Mouse (Mus musculus) hematopoietic stem cell, adult 5-6 weeks (primary cell): ENCODE results near the gene Med25. TPM values are rescaled to one million over a fixed set of nuclear protein-coding genes. Genes with fewer than 3 reads are reported as not detected.

ENCODE experiments used
- ATAC-seq, 2 experiments: fragments of 125-278 bp in 1 of 2; replicated peaks in 1 of 2; 2 replicates each; pipeline ENCODE4 v1.8.0; 2016 to 2017; ENCODE audit warnings: inconsistent platforms in 2 of 2, mild to moderate bottlenecking in 2 of 2, moderate number of reproducible peaks in 2 of 2, low read depth in 1 of 2, moderate TSS enrichment in 1 of 2; ENCODE audit not compliant: low FRiP score in 2 of 2, poor library complexity in 2 of 2, severe bottlenecking in 2 of 2, insufficient read depth in 1 of 2, low TSS enrichment in 1 of 2
- total RNA-seq: library from RNA; stranded (forward); fragments of 172-1452, 232-1000 nt; gene quantifications from 2 replicates; pipeline ENCODE4 v1.2.3, GENCODE M21; 2017

Gene Med25
- 6.7 and 11.8 TPM in 2 replicates for total RNA-seq

DNA sequence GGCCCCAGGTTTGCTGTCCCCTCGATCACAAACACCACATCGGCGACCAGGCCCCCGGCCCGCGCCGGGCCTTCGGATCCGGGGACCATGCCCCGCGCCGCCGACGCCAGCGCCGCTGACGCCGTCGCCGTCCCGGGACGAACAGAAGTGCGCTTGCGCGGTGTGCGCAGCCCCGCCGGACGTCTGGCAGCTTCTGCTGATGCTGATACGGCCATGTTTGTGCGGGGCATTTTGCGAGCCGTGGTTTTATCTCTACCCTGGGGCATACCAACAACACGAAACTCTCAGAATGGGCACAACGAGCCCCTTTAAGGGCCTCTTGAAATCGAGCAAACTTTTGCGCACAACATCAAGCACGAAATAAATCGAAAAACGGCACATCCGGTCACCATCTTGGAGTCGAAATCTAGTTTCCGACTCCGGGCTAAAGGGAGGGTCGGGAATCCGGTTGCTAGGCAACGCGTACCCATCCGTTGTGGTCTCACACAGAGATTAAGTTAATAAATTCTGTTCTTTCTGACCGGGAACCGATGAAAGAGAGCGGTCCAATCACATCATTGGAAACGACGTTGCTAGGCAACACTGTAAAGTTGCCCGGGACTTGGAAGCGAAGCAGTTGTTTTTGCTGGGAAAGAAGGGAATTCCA is at the start of gene Med25:
Med25 (minus strand) TSS at position 437 of the 646 bp plus-strand sequence.
- ATAC-seq = peak; percentile 57 to 65

DNA sequence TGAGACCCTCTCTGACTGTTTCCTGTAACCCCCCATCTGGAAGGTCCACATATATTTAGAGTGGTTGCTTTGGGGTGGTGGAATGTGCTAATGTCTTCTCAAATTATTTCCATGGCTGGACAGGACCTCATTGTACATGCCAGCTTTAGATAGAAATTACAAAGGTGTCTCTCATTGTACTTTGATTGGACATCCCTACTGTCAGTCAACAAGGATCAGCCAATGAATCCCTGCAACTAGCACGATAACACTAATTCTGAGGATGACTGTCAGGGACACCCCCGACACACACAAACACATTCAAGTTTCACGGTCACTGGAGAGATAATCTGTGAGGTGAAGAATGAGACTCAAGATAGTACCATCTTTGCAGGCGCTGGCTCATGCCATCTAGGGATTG is 46.2 kb upstream of the Med25 start:
- ATAC-seq = no peak

DNA sequence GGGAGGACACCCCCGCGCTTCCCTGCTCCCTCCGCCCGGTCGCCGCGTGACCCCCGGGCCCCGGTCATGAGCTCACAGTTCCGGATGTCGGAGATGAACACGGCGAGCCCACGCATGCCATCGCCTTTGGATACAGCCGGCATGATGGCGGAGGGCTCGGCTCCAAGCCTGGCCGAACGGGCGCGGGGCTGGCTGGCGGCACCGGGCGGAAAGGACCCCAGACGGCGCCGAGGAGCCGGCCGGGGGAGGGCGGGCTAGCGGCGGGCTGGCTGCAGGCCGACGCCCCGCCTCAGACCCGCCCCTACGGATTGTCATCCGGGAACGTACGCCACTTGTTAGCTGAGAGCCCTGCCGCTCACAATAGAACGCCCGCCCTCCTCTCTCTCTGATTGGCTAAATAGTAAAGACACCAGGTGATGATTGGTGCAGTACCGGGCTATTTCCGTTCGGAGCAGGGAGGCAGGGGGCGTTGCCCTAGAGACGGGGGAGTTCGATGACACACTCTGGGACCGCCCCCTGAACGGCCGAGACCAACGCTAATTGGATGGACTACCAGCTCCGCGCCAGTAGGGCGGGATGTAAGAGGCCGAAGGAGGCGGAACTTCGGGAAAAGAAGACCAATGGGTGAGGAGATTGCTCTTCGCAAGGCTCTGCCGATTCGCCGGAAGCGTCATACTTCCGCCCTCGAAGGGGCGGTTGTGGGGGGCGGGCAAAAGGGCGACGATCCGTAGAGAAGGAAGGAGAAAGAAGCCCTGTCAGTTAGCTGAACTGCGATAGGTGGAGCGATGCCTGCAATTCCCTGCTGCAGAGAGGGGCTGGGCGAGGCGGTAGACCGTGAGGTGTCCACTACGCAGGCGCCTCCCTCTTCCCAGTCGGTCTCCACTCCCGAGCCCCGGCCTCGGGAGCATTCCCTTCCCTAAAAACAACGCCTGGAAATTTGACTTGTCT is 37.0 kb upstream of the Med25 start, which contains the start of gene Ap2a1:
Ap2a1 (minus strand) TSS at position 293 of the 948 bp plus-strand sequence.
- ATAC-seq = peak; percentile 97

DNA sequence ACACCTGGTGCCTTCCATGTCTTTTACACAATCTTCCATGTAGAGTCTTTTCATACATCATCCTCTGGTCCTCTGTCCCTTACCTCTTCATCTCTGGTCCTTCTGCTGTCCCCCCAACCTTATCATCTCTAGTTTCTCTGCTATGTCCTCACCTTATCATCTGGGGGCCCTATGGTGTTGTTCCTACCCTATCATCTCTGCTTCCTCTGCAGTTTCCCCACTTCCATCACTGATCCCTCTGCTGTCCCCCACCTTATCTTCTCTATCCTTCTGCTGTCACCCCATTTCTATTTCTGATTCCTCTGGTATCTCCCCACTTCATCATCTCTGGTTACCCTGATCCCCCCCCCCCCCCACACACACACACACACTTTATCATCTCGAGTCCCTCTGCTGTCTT is 36.1 kb upstream of the Med25 start:
- no peak for ATAC-seq

DNA sequence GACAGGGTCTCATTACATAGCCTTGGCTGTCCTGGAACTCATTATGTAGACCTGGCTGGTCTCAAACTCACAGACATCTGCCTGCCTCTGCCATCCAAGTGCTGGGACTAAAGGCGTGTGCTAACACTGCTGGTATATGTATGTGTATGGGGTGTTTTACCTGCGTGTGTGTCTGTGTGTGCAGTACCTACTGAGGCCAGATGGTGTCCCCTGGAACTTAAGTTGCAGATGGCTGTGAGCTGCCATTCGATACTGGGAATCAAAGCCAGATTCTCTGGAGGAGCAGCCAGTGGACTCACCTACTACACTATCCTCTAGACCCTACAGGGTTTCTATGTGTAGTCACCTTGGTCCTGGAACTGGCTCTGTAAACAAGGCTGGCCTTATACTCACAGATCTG is 33.0 kb upstream of the Med25 start:
- ATAC-seq = no peak

DNA sequence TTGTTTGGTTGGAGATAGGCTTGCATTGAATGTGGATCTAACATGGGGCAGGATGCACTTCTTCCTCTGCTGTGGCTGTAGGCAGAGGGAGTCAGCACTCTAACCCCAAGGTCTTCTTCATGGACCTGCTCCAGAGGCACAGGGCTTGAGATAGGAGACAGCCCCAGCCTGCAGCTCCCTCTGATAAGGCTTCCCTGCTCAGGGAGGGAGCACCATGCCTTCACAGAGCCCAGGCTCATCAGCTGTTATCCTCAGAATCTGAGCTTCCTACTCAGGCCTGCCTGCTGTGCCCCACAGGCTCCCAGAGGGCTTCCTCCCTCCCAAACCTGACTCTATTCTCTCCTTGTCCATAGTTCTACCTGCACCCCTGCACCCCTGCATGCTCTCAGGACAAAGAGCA is 30.0 kb upstream of the Med25 start:
- ATAC-seq = no peak

DNA sequence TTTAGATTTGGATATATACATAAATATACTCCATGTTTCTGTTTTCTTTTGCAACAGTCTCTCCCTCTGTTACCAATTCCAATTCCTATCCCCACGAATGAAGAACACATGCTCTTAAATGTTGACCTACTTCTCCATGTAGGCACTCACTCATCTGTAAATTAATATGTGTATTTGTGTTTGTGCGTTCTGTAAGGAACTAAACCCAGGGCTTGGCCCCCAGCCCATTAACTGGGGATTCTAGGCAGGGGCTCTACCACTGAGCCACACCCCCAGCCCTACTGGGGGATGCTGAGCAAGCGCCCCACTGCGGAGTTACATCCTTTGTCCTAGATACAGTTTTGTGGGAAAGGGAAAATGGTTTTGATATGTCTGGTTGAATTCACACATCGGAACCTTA is 26.6 kb upstream of the Med25 start:
- no peak for ATAC-seq

DNA sequence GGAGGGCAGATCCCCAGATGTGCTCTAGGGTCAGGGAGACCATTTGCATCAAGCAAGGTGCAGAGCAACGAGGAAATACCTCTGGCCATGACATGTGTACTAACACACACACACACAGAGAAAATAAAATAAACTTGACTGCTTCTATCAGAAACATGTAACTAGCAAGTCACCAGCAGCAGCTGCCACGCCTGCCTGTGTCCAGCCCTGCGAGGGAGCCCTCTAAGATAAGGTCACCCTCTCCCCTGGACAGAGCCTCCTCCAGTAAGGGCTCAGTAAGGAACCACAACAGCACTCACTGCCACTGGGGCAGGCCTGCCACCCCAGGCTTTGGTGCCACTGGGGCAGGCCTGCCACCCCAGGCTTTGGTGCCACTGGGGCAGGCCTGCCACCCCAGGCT is 25.7 kb upstream of the Med25 start:
- ATAC-seq = no peak

DNA sequence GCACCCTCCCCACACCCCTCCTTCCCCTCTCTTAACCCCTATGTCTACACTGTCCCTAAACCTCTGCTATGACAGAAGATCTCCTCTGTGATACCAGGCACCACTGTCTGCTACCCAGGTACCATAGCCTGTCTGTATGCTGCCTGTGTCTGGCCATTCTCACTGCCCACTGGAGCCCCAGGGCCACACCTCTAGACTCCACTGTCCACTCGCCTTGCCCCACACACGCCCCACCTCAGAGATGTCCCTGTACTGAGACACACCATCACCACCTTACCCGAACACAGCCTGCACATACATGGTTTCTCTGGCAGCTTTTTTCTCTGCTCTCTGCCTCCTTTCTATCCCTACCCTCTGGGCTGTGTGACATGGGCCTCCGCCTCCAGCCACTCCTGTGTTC is 24.4 kb upstream of the Med25 start:
- no peak for ATAC-seq

DNA sequence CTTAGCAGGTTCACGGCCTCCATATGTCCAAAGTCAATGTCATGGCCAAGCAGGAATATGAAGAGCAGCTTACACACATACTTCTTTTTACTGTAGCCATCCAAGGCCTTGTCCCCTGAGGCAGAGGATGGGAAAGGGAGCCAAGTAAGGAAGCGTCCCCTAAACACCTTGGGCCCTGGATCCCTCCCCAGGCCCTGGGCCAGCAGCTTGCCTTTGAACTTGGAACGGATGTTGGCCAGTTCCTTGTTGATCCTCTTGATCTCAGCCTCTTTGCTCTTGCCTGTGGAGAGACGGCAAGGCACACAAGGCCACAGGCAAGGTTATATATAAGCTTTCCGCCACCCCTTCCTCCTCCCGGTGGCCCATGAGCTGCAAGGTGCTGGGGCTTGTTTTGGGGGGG is 23.7 kb upstream of the Med25 start:
- ATAC-seq = no peak

DNA sequence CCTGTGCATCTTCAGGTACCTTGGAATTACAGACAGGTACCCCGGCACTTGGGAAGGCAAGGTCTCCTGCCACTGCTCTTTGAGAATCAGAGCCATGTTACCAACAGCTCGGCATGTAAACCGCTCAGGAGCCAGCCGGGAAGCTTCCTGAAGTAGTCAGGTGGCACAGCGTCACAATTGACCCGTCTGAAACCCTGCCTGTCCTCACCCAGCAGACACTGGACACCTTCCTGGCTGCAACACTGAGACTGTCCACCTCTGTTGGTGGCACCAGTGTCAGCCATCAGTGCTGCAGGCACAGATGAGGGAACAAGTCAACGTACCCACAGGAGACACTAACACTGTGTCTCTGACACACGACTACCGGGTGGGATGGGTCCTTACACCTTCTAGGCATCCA is 22.8 kb upstream of the Med25 start:
- ATAC-seq = no peak

DNA sequence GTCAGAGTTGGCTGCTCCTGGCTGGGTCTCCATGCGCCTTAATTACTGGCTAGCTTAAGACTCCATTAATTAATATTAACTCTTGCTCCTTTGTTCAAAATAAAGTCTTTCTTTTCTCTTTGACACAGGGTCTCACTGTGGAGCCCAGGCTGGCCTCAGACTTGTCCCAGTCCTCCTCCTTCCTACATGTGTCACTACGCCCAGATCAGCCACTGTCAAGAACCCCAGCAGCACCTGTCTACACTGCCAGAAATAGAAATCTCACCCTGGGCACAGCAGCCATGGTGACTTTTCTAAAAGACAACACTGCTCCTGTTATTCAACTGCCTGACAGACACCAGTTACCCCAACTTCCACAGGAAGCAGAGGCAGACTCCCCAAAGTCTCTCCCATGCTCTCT is 21.9 kb upstream of the Med25 start:
- ATAC-seq = no peak

DNA sequence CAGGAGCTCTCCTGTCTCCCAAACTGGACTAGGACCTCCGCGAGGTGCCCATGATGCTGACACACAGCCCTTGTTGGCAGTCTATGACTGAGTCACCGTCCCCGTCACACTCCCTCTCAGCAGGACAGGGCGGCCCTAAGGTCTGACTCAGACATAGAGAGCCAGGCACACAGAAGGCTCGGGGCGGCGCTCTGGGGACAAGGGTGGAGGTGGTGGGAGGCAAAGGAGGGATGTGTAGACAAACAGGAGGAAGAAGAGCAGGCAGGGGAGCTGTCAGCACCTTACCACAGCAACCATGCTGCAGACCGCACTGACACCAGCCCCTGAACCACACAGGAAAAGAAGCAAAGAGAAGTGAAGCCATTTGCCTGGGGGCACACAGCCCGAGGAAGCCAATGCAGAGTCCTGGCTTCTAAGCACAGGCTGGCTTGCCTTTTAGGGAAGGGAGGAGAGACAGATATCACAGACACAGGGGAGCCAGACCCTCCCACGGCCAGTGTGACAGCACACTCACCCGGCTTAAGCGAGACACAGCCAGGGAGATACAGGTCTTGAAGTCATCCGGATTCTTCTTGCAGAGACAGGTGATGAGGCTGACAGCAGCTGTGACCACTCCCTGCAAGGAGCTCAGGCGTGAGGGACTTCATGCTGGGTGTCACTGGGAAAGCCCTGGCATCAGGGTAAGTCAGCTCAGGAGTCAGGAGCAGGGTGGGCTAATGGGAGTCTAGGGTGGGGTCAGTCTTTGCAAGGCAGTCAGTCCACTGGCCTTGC is 16.4 kb upstream of the Med25 start:
- ATAC-seq = no peak

DNA sequence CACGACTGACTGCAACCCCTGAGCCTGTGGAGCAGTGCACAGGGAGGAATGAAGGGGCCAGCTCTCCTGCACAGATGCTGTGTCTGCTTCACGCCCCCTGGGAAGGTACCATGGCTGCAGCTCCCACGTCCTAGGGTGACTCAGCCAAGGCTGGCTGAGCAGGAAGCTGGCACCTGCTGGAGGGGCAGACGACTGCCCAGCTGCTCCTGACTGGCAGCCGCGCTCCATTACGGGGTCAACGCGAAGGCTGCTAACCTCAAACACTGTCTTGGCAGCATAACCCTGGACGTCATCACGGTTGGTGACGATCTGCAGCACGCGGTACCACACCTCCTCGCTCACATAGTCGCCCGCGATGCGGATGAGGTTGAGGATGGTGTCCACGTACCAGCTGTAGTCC is 12.9 kb upstream of the Med25 start:
- ATAC-seq = no peak

DNA sequence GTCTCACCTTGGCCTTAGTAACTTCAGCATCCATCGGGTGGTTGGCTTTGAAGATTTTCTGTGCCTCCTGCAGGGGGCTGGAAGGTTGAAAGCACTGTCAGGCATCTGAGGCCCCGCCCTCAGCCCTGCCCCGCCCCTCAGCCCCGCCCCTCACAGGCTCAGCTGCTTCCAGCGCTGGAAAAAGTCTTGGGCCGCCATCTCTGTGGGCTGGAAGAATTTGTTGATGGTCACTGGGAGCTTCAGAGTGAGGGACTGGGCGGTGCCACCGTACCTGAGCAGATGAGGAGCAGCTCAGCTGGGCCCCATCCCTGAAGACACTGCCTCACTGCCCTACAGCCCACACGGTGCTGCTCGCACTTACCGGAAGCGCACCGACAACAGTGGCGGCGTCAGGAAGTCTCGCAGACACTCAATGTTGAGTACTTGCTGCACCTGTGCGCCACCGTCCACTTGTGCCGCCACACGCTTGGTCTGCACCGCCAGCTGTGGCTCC is 8.8 kb upstream of the Med25 start:
- ATAC-seq = peak; percentile 40 to 68

DNA sequence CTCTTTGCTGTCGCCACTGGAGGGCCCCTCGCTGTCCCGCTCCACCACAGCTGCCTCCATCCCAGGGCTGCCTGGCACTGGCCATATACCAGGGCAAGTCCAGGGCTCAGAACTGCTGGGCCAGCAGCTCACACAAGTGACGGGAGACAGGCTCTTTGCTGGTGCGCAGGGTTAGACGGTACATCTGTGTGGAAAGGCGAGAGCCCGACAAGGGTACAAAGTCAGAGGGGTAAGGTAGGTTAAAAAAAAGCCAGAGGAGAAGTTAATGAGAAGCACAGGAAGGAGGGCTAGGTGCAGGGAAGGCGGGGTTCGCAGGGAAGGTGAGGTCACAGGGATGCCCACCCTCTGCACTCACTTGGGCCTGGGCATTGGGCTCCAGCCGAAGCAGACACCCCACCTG is 8.1 kb upstream of the Med25 start:
- no peak for ATAC-seq

DNA sequence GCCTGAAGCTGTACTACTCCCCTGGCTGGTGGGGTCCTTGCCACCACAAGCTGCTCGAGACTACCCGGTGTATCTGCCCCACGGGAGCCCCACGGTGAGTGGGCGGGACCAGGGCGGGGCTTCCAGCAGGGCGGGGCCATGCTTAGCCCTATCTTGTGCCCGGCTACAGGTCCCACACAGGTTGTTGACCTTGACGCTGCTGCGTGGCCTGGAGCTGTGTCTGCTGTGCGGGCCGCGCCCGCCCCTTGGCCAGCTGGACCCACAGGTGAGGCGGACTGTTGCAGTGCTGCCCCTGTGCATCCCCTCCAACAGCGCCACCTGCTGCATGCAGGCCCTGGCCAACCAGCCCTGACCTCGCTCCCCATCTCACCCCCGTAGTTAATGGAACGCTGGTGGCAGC is 6.1 kb upstream of the Med25 start:
- no peak for ATAC-seq

DNA sequence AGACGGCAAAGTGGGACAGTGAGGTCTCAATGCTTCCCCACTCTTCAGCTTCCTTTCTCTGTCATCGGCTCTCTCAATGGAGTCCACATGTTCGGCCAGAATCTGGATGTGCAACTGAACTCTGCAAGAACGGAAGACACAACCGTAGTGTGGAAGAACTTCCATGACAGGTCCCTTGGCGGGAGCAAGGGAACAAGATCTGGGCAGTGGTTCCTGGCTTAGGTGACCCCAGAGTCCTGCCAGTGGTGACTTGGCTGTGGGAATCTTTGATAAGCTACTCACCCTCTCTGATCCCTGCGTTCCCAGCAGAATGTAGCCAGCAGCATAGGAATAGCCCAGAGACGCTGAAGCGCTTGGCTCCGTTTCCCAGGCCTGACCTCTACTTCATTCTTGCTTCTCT is 4.0 kb upstream of the Med25 start:
- no peak for ATAC-seq
